Mouse (Mus musculus): ENCODE results near the gene Cisd1. TPM values are rescaled to one million over a fixed set of nuclear protein-coding genes. Genes with fewer than 3 reads are reported as not detected.

Cisd1 gene
- polyA plus RNA-seq, 1 experiment: 78.9 TPM

GRCm38 (mm10) chr10:71316497-71316896 lies 28.3 kb downstream of the Cisd1 start:
- H3K4me3 ChIP-seq (ENCODE audit: low read depth, low read length): no peak overlapping the region
- TF ChIP-seq CTCF (IDR thresholded peaks at IDR 0.05; ENCODE audit: low read depth, low read length) (no peak), EP300 (IDR thresholded peaks at IDR 0.05; ENCODE audit: insufficient read depth, low read depth, low read length) (no peak), POLR2A (IDR thresholded peaks at IDR 0.05; ENCODE audit: insufficient read depth, low read length) (no peak)
- H3K36me3 ChIP-seq (ENCODE audit: control insufficient read depth, insufficient read depth, low read length, poor library complexity, severe bottlenecking): no peaks in the 10 kb centered on the region
- no peaks in the 10 kb centered on the region for H3K4me1 ChIP-seq (ENCODE audit: control insufficient read depth, insufficient read depth, low read length)
- no peaks in the 10 kb centered on the region for H3K9me3 ChIP-seq (replicated peaks; ENCODE audit: control insufficient read depth, insufficient read depth, low read length, poor library complexity, severe bottlenecking)
- H3K27me3 ChIP-seq (ENCODE audit: control insufficient read depth, insufficient read depth, low read length, poor library complexity, severe bottlenecking): peaks cover 7% of the 10 kb centered on the region
- no peak overlapping the region for H3K27ac ChIP-seq (ENCODE audit: insufficient read depth, low read length)
- no peak overlapping the region for H3K9ac ChIP-seq (ENCODE audit: low read depth, poor library complexity, severe bottlenecking)

GRCm38 (mm10) chr10:71316056-71316455 lies 28.7 kb downstream of the Cisd1 start:
- Histone ChIP-seq H3K4me1 (ENCODE audit: control insufficient read depth, insufficient read depth, low read length) (no peaks in the 10 kb centered on the region), H3K27me3 (ENCODE audit: control insufficient read depth, insufficient read depth, low read length, poor library complexity, severe bottlenecking) (peaks cover 7% of the 10 kb centered on the region), H3K36me3 (ENCODE audit: control insufficient read depth, insufficient read depth, low read length, poor library complexity, severe bottlenecking) (no peaks in the 10 kb centered on the region), H3K27ac (ENCODE audit: insufficient read depth, low read length) (no peak overlapping the region), H3K4me3 (ENCODE audit: low read depth, low read length) (no peak overlapping the region), H3K9ac (ENCODE audit: low read depth, poor library complexity, severe bottlenecking) (no peak overlapping the region), H3K9me3 (replicated peaks; ENCODE audit: control insufficient read depth, insufficient read depth, low read length, poor library complexity, severe bottlenecking) (no peaks in the 10 kb centered on the region)
- no peak for TF ChIP-seq POLR2A (IDR thresholded peaks at IDR 0.05; ENCODE audit: insufficient read depth, low read length)
- no peak for TF ChIP-seq EP300 (IDR thresholded peaks at IDR 0.05; ENCODE audit: insufficient read depth, low read depth, low read length)
- no peak for TF ChIP-seq CTCF (IDR thresholded peaks at IDR 0.05; ENCODE audit: low read depth, low read length)

GRCm38 (mm10) chr10:71314596-71314995 lies 30.2 kb downstream of the Cisd1 start:
- Histone ChIP-seq H3K36me3 (ENCODE audit: control insufficient read depth, insufficient read depth, low read length, poor library complexity, severe bottlenecking) (no peaks in the 10 kb centered on the region), H3K9ac (ENCODE audit: low read depth, poor library complexity, severe bottlenecking) (no peak overlapping the region), H3K4me1 (ENCODE audit: control insufficient read depth, insufficient read depth, low read length) (no peaks in the 10 kb centered on the region), H3K4me3 (ENCODE audit: low read depth, low read length) (no peak overlapping the region), H3K27ac (ENCODE audit: insufficient read depth, low read length) (no peak overlapping the region), H3K9me3 (replicated peaks; ENCODE audit: control insufficient read depth, insufficient read depth, low read length, poor library complexity, severe bottlenecking) (no peaks in the 10 kb centered on the region), H3K27me3 (ENCODE audit: control insufficient read depth, insufficient read depth, low read length, poor library complexity, severe bottlenecking) (peaks cover 7% of the 10 kb centered on the region)
- TF ChIP-seq EP300 (IDR thresholded peaks at IDR 0.05; ENCODE audit: insufficient read depth, low read depth, low read length) (no peak), CTCF (IDR thresholded peaks at IDR 0.05; ENCODE audit: low read depth, low read length) (no peak), POLR2A (IDR thresholded peaks at IDR 0.05; ENCODE audit: insufficient read depth, low read length) (no peak)

GRCm38 (mm10) chr10:71310288-71310687 lies 34.5 kb downstream of the Cisd1 start:
- Histone ChIP-seq H3K27me3 (ENCODE audit: control insufficient read depth, insufficient read depth, low read length, poor library complexity, severe bottlenecking) (peaks cover 7% of the 10 kb centered on the region), H3K27ac (ENCODE audit: insufficient read depth, low read length) (no peak overlapping the region), H3K4me1 (ENCODE audit: control insufficient read depth, insufficient read depth, low read length) (no peaks in the 10 kb centered on the region), H3K36me3 (ENCODE audit: control insufficient read depth, insufficient read depth, low read length, poor library complexity, severe bottlenecking) (no peaks in the 10 kb centered on the region), H3K9me3 (replicated peaks; ENCODE audit: control insufficient read depth, insufficient read depth, low read length, poor library complexity, severe bottlenecking) (no peaks in the 10 kb centered on the region), H3K9ac (ENCODE audit: low read depth, poor library complexity, severe bottlenecking) (no peak overlapping the region), H3K4me3 (ENCODE audit: low read depth, low read length) (no peak overlapping the region)
- TF ChIP-seq EP300 (IDR thresholded peaks at IDR 0.05; ENCODE audit: insufficient read depth, low read depth, low read length) (peak; percentile 7; the same call in 1 of the 2 replicates), POLR2A (IDR thresholded peaks at IDR 0.05; ENCODE audit: insufficient read depth, low read length) (no peak)

GRCm38 (mm10) chr10:71308199-71308598 lies 36.6 kb downstream of the Cisd1 start:
- Histone ChIP-seq H3K9me3 (replicated peaks; ENCODE audit: control insufficient read depth, insufficient read depth, low read length, poor library complexity, severe bottlenecking) (no peaks in the 10 kb centered on the region), H3K27me3 (ENCODE audit: control insufficient read depth, insufficient read depth, low read length, poor library complexity, severe bottlenecking) (peaks cover 3% of the 10 kb centered on the region; the same call in 1 of the 2 replicates), H3K27ac (ENCODE audit: insufficient read depth, low read length) (no peak overlapping the region), H3K4me3 (ENCODE audit: low read depth, low read length) (no peak overlapping the region), H3K4me1 (ENCODE audit: control insufficient read depth, insufficient read depth, low read length) (no peaks in the 10 kb centered on the region), H3K36me3 (ENCODE audit: control insufficient read depth, insufficient read depth, low read length, poor library complexity, severe bottlenecking) (no peaks in the 10 kb centered on the region), H3K9ac (ENCODE audit: low read depth, poor library complexity, severe bottlenecking) (no peak overlapping the region)
- TF ChIP-seq EP300 (IDR thresholded peaks at IDR 0.05; ENCODE audit: insufficient read depth, low read depth, low read length): no peak
- no peak for TF ChIP-seq POLR2A (IDR thresholded peaks at IDR 0.05; ENCODE audit: insufficient read depth, low read length)
- TF ChIP-seq CTCF (IDR thresholded peaks at IDR 0.05; ENCODE audit: low read depth, low read length): no peak

- H3K9ac ChIP-seq (ENCODE audit: low read depth, poor library complexity, severe bottlenecking): no peak overlapping the region
- no peaks in the 10 kb centered on the region for H3K27me3 ChIP-seq (ENCODE audit: control insufficient read depth, insufficient read depth, low read length, poor library complexity, severe bottlenecking)
- no peak for TF ChIP-seq POLR2A (IDR thresholded peaks at IDR 0.05; ENCODE audit: insufficient read depth, low read length)
- TF ChIP-seq CTCF (IDR thresholded peaks at IDR 0.05; ENCODE audit: low read depth, low read length): no peak
- TF ChIP-seq EP300 (IDR thresholded peaks at IDR 0.05; ENCODE audit: insufficient read depth, low read depth, low read length): no peak
- no peaks in the 10 kb centered on the region for H3K9me3 ChIP-seq (replicated peaks; ENCODE audit: control insufficient read depth, insufficient read depth, low read length, poor library complexity, severe bottlenecking)
- no peaks in the 10 kb centered on the region for H3K36me3 ChIP-seq (ENCODE audit: control insufficient read depth, insufficient read depth, low read length, poor library complexity, severe bottlenecking)
- no peak overlapping the region for H3K27ac ChIP-seq (ENCODE audit: insufficient read depth, low read length)
- H3K4me1 ChIP-seq (ENCODE audit: control insufficient read depth, insufficient read depth, low read length): no peaks in the 10 kb centered on the region
- no peak overlapping the region for H3K4me3 ChIP-seq (ENCODE audit: low read depth, low read length)
Measured at GRCm38 (mm10) chr10:71306759-71307158, 38.0 kb downstream of the Cisd1 start.

All from ES-Bruce4 (cell line).